Mouse (Mus musculus) embryonic facial prominence, embryonic 12.5 days (tissue): ENCODE measurements at regions not wholly inside any gene's neighbourhood (a gene's known extent, or its start where the extent isn't known, plus 50 kb on each side); places are given as distances from the start of the nearest gene placed in this dataset.

ENCODE experiments used
- ATAC-seq: fragments of 200-750 bp; cut with Nextera tagmentation; 2 replicates; pipeline ENCODE4 v1.8.0; 2017; ENCODE audit not compliant: insufficient number of reproducible peaks, insufficient read depth, low FRiP score, low TSS enrichment
- H3K27ac ChIP-seq: fragments of 300-500 bp; sonication (generic); 2 replicates; pipeline ENCODE4 v1.5.1; 2016; ENCODE audit warnings: mild to moderate bottlenecking
- H3K27me3 ChIP-seq: fragments of 300-500 bp; sonication (generic); 2 replicates; pipeline ENCODE4 v1.6.1; 2016; ENCODE audit warnings: mild to moderate bottlenecking, moderate library complexity
- H3K36me3 ChIP-seq: fragments of 300-500 bp; sonication (generic); 2 replicates; pipeline ENCODE4 v1.6.1; 2016; ENCODE audit warnings: mild to moderate bottlenecking
- H3K4me1 ChIP-seq: fragments of 300-500 bp; sonication (generic); 2 replicates; pipeline ENCODE4 v1.6.1; 2016
- H3K4me2 ChIP-seq: fragments of 300-500 bp; sonication (generic); replicated peaks from 2 replicates; pipeline ENCODE4 v1.6.1; 2016; ENCODE audit warnings: mild to moderate bottlenecking, moderate library complexity
- H3K4me3 ChIP-seq: fragments of 300-500 bp; sonication (generic); 2 replicates; pipeline ENCODE4 v1.5.1; 2016; ENCODE audit warnings: mild to moderate bottlenecking
- H3K9ac ChIP-seq: fragments of 300-500 bp; sonication (generic); 2 replicates; pipeline ENCODE4 v1.6.1; 2016; ENCODE audit warnings: mild to moderate bottlenecking, moderate library complexity
- H3K9me3 ChIP-seq: fragments of 300-500 bp; sonication (generic); 2 replicates; pipeline ENCODE4 v1.6.1; 2016; ENCODE audit warnings: mild to moderate bottlenecking, moderate library complexity
- WGBS: fragments of 180-500 bp; shearing (Covaris S2); methylation state at CpG from one replicate; pipeline ENCODE4 v1.1.7; 2016; 5-methylcytosine and 5-hydroxymethylcytosine counted together

DNA sequence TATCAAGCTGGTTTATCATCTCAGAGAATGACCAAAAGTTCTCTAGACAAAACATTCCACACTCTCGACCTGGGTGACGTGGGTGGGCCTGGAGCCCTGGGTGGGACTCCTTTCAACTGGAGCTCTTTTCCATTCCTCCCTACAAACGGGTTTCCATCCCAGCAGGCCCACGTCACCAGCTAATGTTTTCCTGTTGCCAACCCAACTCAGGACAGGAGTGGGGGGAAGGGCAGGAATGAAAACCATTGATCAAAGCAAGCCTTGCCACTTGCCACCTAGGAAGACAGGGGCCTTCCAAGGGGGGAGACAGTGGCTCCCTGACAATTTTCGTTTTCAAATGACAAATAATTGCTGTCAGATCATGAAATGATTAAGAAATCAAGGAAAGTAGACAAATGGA, 224.8 kb downstream of the Rplp1 start:
- Histone ChIP-seq H3K4me2 (no peak overlapping the region), H3K27me3 (no peaks in the 10 kb centered on the region), H3K9me3 (no peaks in the 10 kb centered on the region), H3K4me3 (no peak overlapping the region), H3K36me3 (no peaks in the 10 kb centered on the region), H3K4me1 (peaks cover 6% of the 10 kb centered on the region; the same call in 1 of the 2 replicates), H3K9ac (no peak overlapping the region), H3K27ac (no peak overlapping the region)
- no peak for ATAC-seq
- 24% methylated on average over 5 of the region's 5 CpGs for WGBS

DNA sequence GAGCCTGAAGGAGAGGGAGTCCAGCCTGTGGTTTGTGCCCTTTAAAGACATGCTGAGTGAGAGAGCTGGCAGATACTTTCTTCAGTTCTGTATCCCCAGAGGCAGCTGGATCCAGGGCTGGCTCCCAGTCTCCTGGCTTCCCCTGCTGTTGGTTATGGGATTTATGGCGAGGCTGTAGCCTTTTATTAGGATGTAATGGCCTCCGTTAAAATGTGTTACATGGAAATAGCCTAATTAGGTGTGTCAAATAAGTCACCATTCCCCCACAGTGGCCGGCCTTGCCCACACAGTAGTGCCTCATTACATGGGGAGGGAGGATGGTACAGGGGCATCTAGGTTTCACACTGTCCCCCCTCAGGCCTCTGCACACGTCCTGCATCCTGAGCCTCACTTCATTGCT, 230.8 kb downstream of the Rplp1 start:
- Histone ChIP-seq H3K4me2 (no peak overlapping the region), H3K9me3 (no peaks in the 10 kb centered on the region), H3K27ac (no peak overlapping the region), H3K9ac (no peak overlapping the region), H3K27me3 (0 out of 2 replicates have a peak, but pooled peaks cover 5% of the 10 kb centered on the region), H3K4me1 (peaks cover 22% of the 10 kb centered on the region), H3K4me3 (no peak overlapping the region), H3K36me3 (no peaks in the 10 kb centered on the region)
- whole genome bisulfite sequencing: 67% methylated on average over 4 of the region's 4 CpGs
- no peak for ATAC-seq

DNA sequence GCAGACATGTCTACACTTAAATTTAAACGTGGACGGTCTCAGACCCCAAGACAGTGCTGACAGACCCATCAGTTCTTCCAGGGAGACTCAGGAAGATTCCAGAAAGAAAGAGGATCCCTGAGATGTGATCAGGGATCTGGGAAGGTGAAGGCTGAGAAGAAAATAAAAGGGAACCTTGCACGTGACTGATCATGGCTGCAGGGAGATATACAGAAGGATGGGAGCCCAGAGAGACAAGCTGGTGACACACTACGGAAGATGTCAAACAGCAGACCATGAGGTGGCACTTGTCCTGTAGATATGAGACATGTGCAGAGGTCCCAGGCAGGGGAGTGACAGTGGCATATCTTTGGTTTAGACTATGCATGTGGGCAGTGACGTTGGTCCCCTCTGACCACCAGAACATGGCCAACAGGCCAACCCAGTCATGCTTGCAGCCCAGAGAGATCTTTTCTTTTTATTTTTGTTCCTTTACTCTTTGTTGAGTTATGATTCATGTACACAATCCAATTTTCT, 231.5 kb downstream of the Rplp1 start:
- 87% methylated on average over 5 of the region's 5 CpGs for WGBS
- no peak overlapping the region for H3K4me3 ChIP-seq
- H3K27me3 ChIP-seq: 0 out of 2 replicates have a peak, but pooled peaks cover 8% of the 10 kb centered on the region
- no peak for ATAC-seq
- no peak overlapping the region for H3K27ac ChIP-seq
- peaks cover 22% of the 10 kb centered on the region for H3K4me1 ChIP-seq
- H3K36me3 ChIP-seq: no peaks in the 10 kb centered on the region
- no peak overlapping the region for H3K4me2 ChIP-seq
- no peaks in the 10 kb centered on the region for H3K9me3 ChIP-seq
- no peak overlapping the region for H3K9ac ChIP-seq

DNA sequence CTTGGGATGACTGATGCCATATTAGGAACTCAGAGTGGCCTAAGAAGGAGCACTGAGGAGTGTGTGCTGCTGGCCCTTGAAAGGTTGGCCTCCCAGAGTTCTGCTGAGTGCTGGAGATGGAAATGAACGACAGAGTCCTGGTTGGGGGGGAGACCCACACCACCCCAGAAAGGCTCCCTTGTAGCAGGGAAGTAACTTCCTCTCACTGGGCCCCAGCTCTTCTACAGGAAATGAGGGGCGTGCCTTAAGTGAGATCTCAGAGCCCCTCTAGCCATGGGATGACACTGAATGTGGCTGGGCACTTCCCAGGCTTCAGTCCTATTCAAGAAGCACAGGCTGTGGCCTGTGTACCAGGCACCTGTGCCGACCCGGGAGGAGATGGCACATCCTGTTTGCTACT, 232.0 kb downstream of the Rplp1 start:
- 58% methylated on average over 4 of the region's 4 CpGs for whole genome bisulfite sequencing
- 0 out of 2 replicates have a peak, but pooled peaks cover 8% of the 10 kb centered on the region for H3K27me3 ChIP-seq
- H3K36me3 ChIP-seq: no peaks in the 10 kb centered on the region
- no peak overlapping the region for H3K4me3 ChIP-seq
- H3K27ac ChIP-seq: no peak overlapping the region
- H3K9ac ChIP-seq: no peak overlapping the region
- H3K4me2 ChIP-seq: no peak overlapping the region
- peaks cover 22% of the 10 kb centered on the region for H3K4me1 ChIP-seq
- no peaks in the 10 kb centered on the region for H3K9me3 ChIP-seq
- ATAC-seq: no peak

DNA sequence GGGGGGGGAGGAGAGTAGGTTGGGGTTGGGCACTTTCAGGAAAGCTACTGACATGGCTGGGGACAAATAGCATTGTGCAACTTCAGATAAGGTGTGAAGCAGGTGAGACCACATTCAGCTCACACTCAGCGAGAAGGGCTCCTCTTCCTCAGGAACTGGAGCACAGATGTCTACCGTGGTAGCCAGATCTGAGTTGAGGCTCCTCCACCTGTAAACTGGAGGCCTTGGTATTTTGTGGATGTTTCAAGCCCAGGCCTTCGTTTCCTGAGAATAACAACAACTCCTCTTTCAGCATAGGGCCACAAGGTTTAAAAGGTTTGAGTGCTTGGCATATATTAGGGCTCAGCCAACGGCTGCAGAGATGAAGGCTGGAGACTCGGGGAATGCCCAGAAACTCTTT, 232.9 kb downstream of the Rplp1 start:
- Histone ChIP-seq H3K4me2 (no peak overlapping the region), H3K27me3 (0 out of 2 replicates have a peak, but pooled peaks cover 8% of the 10 kb centered on the region), H3K27ac (no peak overlapping the region), H3K4me1 (peaks cover 25% of the 10 kb centered on the region), H3K4me3 (no peak overlapping the region), H3K36me3 (no peaks in the 10 kb centered on the region), H3K9ac (no peak overlapping the region), H3K9me3 (no peaks in the 10 kb centered on the region)
- no peak for ATAC-seq
- WGBS: 56% methylated on average over 5 of the region's 5 CpGs

DNA sequence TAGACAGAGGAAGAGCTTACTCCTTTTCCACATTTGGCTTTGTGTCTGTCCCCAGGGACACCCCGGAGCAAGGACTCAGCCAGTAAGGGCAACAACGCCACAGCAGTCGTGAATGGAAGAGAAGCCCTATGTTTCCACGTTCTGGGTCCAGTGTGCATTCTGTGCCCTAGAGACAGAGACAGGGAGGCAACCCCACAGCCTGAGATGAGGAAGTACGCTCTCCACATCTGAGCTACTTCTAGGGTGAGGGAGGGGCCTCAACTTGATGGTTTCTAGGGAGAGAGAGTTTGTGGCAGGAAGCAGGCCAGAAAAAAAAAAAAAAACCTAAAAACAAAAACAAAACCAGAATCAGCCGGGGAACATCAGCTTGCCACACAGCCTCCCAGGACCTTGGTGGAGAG, 233.4 kb downstream of the Rplp1 start:
- H3K4me1 ChIP-seq: peaks cover 30% of the 10 kb centered on the region
- no peak for ATAC-seq

DNA sequence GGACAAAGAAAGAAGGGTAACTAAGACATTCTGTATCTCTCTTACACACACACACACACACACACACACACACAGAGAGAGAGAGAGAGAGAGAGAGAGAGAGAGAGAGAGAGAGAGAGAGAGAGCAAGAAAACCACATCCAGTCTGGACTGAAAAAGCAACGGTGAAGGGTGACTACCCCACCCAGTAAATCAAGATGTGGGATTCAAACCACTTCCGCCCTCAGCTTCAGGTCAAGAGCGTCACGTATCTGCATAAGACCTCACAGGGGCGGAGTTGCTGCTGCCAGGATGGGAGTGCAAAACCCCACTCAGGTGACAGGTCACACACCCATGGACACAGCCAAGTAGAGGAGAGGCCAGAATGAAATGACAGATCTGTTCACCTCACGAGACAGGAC, 234.7 kb downstream of the Rplp1 start:
- Histone ChIP-seq H3K9me3 (no peaks in the 10 kb centered on the region), H3K27me3 (0 out of 2 replicates have a peak, but pooled peaks cover 8% of the 10 kb centered on the region), H3K9ac (no peak overlapping the region), H3K36me3 (no peaks in the 10 kb centered on the region), H3K4me3 (no peak overlapping the region), H3K27ac (no peak overlapping the region), H3K4me1 (peaks cover 34% of the 10 kb centered on the region), H3K4me2 (no peak overlapping the region)
- ATAC-seq: no peak
- WGBS: 83% methylated on average over 6 of the region's 6 CpGs

More for the DNA sequence above, 233.4 kb downstream of the Rplp1 start:
- Histone ChIP-seq H3K4me2 (no peak overlapping the region), H3K9me3 (no peaks in the 10 kb centered on the region), H3K36me3 (no peaks in the 10 kb centered on the region), H3K4me3 (no peak overlapping the region), H3K9ac (no peak overlapping the region), H3K27me3 (0 out of 2 replicates have a peak, but pooled peaks cover 8% of the 10 kb centered on the region), H3K27ac (no peak overlapping the region; the same call in 1 of the 2 replicates)
- WGBS: 32% methylated on average over 6 of the region's 6 CpGs

DNA sequence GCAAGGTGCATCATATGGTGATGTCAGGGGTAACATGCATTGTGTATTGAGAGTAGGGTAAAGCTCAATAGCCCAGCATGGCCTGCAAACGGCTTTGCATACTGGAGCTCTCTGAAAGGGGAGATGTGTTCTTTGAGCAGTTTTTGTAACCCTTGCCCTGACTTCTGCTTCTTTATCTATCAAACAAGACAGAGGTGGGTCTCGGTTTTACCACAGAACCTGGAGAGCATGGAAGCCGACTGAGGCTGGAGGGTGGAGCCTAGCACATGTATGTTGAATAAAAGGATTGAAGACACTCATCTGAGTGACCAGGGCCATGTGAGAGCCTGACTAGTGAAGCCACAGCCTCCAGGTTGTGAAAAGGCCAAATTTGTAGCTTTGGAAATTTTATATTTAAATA, 236.7 kb downstream of the Rplp1 start:
- Histone ChIP-seq H3K9ac (no peak overlapping the region), H3K27me3 (0 out of 2 replicates have a peak, but pooled peaks cover 3% of the 10 kb centered on the region), H3K4me2 (no peak overlapping the region), H3K4me1 (peaks cover 52% of the 10 kb centered on the region), H3K27ac (peak overlapping the region; percentile 20; the same call in 1 of the 2 replicates), H3K9me3 (no peaks in the 10 kb centered on the region), H3K36me3 (no peaks in the 10 kb centered on the region), H3K4me3 (no peak overlapping the region)
- no peak for ATAC-seq
- WGBS: 47% methylated on average over 3 of the region's 3 CpGs

DNA sequence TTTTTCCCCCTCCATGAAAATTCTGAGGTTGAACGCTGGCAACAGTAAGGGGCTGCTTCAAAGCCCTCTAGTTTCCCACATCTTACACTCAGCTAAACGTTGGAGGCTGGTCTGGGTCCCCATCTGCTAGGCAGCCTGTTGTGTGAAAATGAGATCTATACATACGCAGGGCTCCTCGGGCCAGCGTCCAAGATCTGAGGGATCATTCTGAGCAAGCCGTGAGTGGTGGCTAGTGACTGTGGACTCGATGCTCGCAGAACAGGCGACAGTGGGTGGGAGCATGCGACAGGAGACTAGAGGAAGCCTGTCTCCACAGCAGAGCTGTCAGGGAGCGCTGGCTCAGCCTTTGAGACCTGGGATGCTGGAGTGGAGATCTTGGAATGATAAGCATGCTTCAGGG, 237.3 kb downstream of the Rplp1 start:
- ATAC-seq: no peak
- Histone ChIP-seq H3K27ac (peak overlapping the region; percentile 20; the same call in 1 of the 2 replicates), H3K36me3 (no peaks in the 10 kb centered on the region), H3K4me2 (no peak overlapping the region), H3K4me3 (no peak overlapping the region), H3K9me3 (no peaks in the 10 kb centered on the region), H3K27me3 (0 out of 2 replicates have a peak, but pooled peaks cover 3% of the 10 kb centered on the region), H3K4me1 (peaks cover 46% of the 10 kb centered on the region), H3K9ac (no peak overlapping the region)
- 55% methylated on average over 11 of the region's 11 CpGs for WGBS

DNA sequence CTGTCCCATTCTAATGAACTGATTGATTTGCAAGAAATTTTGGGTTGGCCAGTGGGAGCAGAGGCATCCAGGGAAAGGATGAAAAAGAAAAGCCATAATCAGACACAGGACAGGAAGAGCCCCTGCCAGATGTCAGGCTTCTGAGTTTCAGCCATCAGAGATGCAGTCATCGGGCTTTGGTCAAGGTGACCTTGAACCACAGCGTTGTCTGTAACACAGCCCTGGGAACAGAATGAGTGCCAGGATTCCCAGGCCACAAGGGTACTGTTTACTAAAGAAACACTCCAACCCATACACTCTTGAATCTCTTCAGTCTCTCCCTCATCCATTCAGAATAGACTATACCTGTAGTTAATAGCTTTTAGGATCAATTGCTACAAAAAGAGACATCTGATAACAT, 239.0 kb downstream of the Rplp1 start:
- Histone ChIP-seq H3K27ac (no peak overlapping the region), H3K4me3 (no peak overlapping the region), H3K9ac (no peak overlapping the region), H3K27me3 (0 out of 2 replicates have a peak, but pooled peaks cover 3% of the 10 kb centered on the region), H3K36me3 (no peaks in the 10 kb centered on the region), H3K4me1 (peaks cover 31% of the 10 kb centered on the region), H3K9me3 (no peaks in the 10 kb centered on the region), H3K4me2 (no peak overlapping the region)
- WGBS: 72% methylated on average over 2 of the region's 2 CpGs
- ATAC-seq: no peak

DNA sequence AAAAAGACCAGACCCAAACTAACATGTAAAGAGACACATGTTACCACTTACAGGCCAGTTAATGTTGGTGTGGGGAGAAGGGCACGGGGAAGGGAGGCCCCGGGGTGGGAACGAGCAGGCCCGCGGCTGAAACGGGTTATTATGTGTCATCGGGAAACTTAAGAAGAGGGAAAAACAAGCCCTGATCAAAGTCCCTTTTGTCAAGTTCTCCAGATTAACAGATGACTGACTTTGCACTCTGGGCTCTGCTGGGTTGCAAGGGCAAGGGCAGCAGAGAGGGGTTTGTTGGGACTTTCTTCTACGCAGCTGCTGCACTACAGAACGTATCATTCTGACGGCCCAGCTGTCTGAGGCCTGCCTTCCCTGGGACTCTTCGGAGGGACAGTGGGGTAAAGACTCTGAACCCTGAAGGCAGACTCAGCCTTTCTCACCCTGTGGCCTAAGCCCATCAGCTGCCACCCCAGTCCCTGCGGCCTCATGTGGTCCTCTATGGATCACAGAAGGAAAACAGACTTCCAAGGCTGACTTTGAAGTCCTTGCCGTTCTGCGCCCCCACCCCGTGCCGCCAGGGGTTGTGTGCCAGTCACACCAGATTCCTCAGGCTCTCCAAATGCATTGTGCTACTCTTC, 240.7 kb downstream of the Rplp1 start:
- Histone ChIP-seq H3K9ac (no peak overlapping the region), H3K9me3 (no peaks in the 10 kb centered on the region), H3K27ac (peak overlapping the region; percentile 78), H3K4me3 (no peak overlapping the region), H3K4me1 (peaks cover 41% of the 10 kb centered on the region), H3K27me3 (0 out of 2 replicates have a peak, but pooled peaks cover 3% of the 10 kb centered on the region), H3K36me3 (no peaks in the 10 kb centered on the region), H3K4me2 (0 out of 2 replicates have a peak overlapping the region, but pooled peaks have one; percentile 12)
- WGBS: 14% methylated on average over 16 of the region's 16 CpGs
- ATAC-seq: peak; percentile 67; the same call in 1 of the 2 replicates

DNA sequence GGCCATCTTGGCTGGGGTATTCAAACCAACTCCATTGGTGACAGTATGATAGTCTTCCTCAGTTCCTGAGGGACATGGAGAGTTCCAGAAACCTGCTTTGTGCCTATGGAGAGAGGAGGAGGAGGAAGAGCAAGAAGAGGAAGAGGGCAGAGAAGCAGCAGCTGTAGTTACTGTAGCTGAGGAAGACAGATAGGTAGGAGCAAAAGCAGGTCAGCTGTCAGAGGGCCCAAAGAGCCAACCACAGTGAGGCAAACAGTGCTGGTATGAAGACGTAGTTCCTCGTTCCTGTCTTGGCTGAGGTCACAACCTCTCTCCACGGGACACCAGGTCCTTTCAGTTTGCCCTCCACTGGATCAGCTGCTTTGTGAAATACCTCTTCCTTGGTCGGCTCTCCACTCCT, 243.4 kb downstream of the Rplp1 start:
- no peaks in the 10 kb centered on the region for H3K9me3 ChIP-seq
- H3K27ac ChIP-seq: no peak overlapping the region
- H3K36me3 ChIP-seq: no peaks in the 10 kb centered on the region
- no peak for ATAC-seq
- no peak overlapping the region for H3K4me2 ChIP-seq
- H3K9ac ChIP-seq: no peak overlapping the region
- no peaks in the 10 kb centered on the region for H3K27me3 ChIP-seq
- 81% methylated on average over 4 of the region's 4 CpGs for WGBS
- peaks cover 37% of the 10 kb centered on the region for H3K4me1 ChIP-seq
- H3K4me3 ChIP-seq: no peak overlapping the region
